Mouse (Mus musculus) 3T3-L1 (cell line): ENCODE measurements around the gene Pdk4.

Experiments
- DNase-seq: peaks from one replicate; pipeline ENCODE4 v3.0.0-alpha.2; 2015; ENCODE audit warnings: low read depth, low spot score

Pdk4 gene

GRCm38 (mm10) chr6:5447013-5447412 lies 49.1 kb downstream of the Pdk4 start:
- DNase-seq = no peak

GRCm38 (mm10) chr6:5444331-5444898 lies 51.7 kb downstream of the Pdk4 start:
- peak; percentile 75 for DNase-seq

- DNase-seq = peak; percentile 82
These were observed 52.8 kb downstream of the Pdk4 start for GRCm38 (mm10) chr6:5443104-5443863.

GRCm38 (mm10) chr6:5442316-5443085 lies 53.6 kb downstream of the Pdk4 start:
- peak; percentile 86 for DNase-seq

- no peak for DNase-seq
These were observed 54.9 kb downstream of the Pdk4 start for GRCm38 (mm10) chr6:5441221-5441620.

GRCm38 (mm10) chr6:5437757-5438156 lies 58.4 kb downstream of the Pdk4 start:
- DNase-seq = no peak

GRCm38 (mm10) chr6:5433887-5434286 lies 62.2 kb downstream of the Pdk4 start:
- DNase-seq = no peak
